Mouse (Mus musculus) kidney, embryonic 15.5 days (tissue): ENCODE measurements around the gene Ank2. TPM values are rescaled to one million over a fixed set of nuclear protein-coding genes. Genes with fewer than 3 reads are reported as not detected.
"Not testable (repeated sequence)": the region's sequence is repeated elsewhere in the genome, so short reads cannot be mapped to it uniquely, and the experiment has no call there.

ENCODE experiments used
- ATAC-seq: fragments of 200-750 bp; cut with Nextera tagmentation; replicated peaks from 2 replicates; pipeline ENCODE4 v1.8.0; 2017; ENCODE audit warnings: moderate TSS enrichment; ENCODE audit not compliant: low FRiP score
- H3K27ac ChIP-seq: fragments of 300-500 bp; sonication (generic); 2 replicates; pipeline ENCODE4 v1.5.1; 2015; ENCODE audit warnings: mild to moderate bottlenecking, inconsistent platforms
- H3K27me3 ChIP-seq: fragments of 300-500 bp; sonication (generic); 2 replicates; pipeline ENCODE4 v1.6.1; 2015; ENCODE audit warnings: inconsistent platforms
- H3K36me3 ChIP-seq: fragments of 300-500 bp; sonication (generic); 2 replicates; pipeline ENCODE4 v1.6.1; 2015; ENCODE audit warnings: inconsistent platforms
- H3K4me1 ChIP-seq: fragments of 300-500 bp; sonication (generic); 2 replicates; pipeline ENCODE4 v1.6.1; 2015; ENCODE audit warnings: inconsistent platforms
- H3K4me2 ChIP-seq: fragments of 300-500 bp; sonication (generic); 2 replicates; pipeline ENCODE4 v1.6.1; 2015; ENCODE audit warnings: moderate library complexity, mild to moderate bottlenecking, inconsistent platforms
- H3K4me3 ChIP-seq: fragments of 300-500 bp; sonication (generic); replicated peaks from 2 replicates; pipeline ENCODE4 v1.5.1; 2015; ENCODE audit warnings: mild to moderate bottlenecking, inconsistent platforms
- H3K9ac ChIP-seq: fragments of 300-500 bp; sonication (generic); 2 replicates; pipeline ENCODE4 v1.6.1; 2015; ENCODE audit warnings: mild to moderate bottlenecking, inconsistent platforms
- H3K9me3 ChIP-seq: fragments of 300-500 bp; sonication (generic); replicated peaks from 2 replicates; pipeline ENCODE4 v1.6.1; 2016; ENCODE audit warnings: inconsistent platforms
- WGBS: fragments of 180-500 bp; shearing (Covaris S2); methylation state at CpG from one replicate; pipeline ENCODE4 v1.1.7; 2015; ENCODE audit warnings: mixed read lengths; 5-methylcytosine and 5-hydroxymethylcytosine counted together
- polyA plus RNA-seq: library from polyadenylated mRNA; unstranded; fragments of >200 nt; fragmentation: Nextera tagmentation; extraction: Ambion mirVana; gene quantifications from 2 replicates; pipeline ENCODE4 v1.2.1, GENCODE M21; 2015

Gene Ank2
- polyA plus RNA-seq, 1 experiment from 2014 or later = 12.2 TPM

DNA sequence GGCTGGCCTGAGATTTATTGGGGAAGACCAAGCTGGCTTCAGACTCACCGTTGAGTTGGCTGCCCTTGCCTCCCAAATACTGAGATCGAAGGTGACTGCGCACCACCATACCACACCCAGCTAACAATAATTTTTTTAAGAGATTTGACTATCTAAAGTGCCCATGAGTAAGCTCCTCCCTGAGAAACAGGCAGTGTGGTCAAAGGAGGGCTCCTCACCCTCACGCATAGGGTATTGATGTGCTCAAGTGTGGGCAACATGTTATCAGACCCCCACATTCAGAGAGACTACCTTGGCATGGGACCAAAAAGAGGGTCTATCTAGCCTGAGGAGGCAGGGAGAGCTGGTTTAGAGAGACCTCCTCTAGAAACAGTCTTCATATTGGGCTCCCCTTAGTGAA lies 92.3 kb downstream of the Ank2 start:
- Histone ChIP-seq H3K4me2 (no peak overlapping the region), H3K9me3 (no peaks in the 10 kb centered on the region), H3K9ac (no peak overlapping the region), H3K4me1 (peaks cover 17% of the 10 kb centered on the region), H3K27ac (no peak overlapping the region), H3K27me3 (no peaks in the 10 kb centered on the region), H3K36me3 (no peaks in the 10 kb centered on the region), H3K4me3 (no peak overlapping the region)
- ATAC-seq = no peak
- WGBS = 91% methylated on average over 4 of the region's 4 CpGs

DNA sequence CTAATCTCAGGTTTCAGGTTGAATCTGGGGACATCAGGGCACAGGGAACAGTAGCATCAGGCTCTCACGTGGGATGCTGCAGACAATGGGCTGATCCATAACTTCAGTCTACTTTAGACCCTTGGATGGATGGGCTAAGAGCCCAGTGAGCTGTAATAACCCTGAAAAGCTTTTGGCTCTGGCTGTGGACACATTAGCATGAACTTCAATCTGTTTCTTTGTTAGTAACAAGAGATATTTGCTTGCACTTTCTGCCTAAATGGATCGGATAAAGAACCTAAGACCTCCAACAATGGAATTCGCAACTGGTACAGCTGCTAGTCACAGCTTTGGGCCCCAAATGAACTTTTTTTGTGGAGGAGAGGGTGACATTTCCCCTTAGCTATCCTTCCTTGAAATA lies 94.8 kb downstream of the Ank2 start:
- 58% methylated on average over 3 of the region's 3 CpGs for WGBS
- no peak for ATAC-seq
- no peak overlapping the region for H3K9ac ChIP-seq

DNA sequence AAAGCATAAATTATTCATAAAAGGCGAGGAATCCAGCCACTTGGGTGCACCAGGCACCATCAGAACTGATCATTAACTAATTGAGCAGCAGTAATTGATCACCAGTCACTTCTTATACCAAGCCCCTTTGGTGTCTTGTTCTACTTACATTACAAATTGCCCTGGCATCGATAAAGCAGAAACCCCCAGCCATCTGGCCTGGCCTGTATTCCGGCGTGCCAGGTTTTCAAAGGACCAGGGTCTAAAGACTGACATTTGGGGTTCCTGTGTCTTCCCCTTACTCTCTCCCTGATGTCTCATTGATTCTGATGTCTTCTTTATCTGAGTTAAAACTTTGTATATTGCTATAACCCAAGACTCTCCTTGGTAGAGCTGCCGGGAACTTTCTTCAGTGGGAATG lies 98.2 kb downstream of the Ank2 start:
- Histone ChIP-seq H3K4me1 (no peaks in the 10 kb centered on the region), H3K27me3 (no peaks in the 10 kb centered on the region), H3K4me2 (no peak overlapping the region), H3K9ac (no peak overlapping the region), H3K4me3 (no peak overlapping the region), H3K36me3 (no peaks in the 10 kb centered on the region), H3K9me3 (no peaks in the 10 kb centered on the region), H3K27ac (no peak overlapping the region)
- ATAC-seq = no peak
- 94% methylated on average over 5 of the region's 5 CpGs for WGBS

More for the DNA sequence above, 94.8 kb downstream of the Ank2 start:
- Histone ChIP-seq H3K4me3 (no peak overlapping the region), H3K36me3 (no peaks in the 10 kb centered on the region), H3K4me2 (no peak overlapping the region), H3K9me3 (no peaks in the 10 kb centered on the region), H3K27me3 (no peaks in the 10 kb centered on the region), H3K27ac (no peak overlapping the region), H3K4me1 (peaks cover 17% of the 10 kb centered on the region)

DNA sequence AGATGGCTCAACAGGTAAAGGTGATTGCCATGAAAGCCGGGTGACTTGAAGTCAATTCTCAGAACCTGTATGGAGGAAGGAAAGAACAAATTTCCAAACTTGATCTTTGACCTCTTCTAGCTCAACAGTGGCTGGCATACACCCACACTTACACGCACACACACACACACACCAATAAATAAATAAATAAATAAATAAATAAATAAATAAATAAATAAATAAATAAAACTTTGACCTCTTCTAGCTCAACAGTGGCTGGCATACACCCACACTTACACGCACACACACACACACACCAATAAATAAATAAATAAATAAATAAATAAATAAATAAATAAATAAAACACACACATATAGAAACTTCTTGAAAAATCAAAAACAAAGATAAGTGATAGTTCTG lies 98.7 kb downstream of the Ank2 start:
- 89% methylated on average over 3 of the region's 3 CpGs for WGBS
- not testable (repeated sequence) for H3K27ac ChIP-seq
- ATAC-seq = 0 out of 2 replicates have a peak, but pooled peaks have one; percentile 25

DNA sequence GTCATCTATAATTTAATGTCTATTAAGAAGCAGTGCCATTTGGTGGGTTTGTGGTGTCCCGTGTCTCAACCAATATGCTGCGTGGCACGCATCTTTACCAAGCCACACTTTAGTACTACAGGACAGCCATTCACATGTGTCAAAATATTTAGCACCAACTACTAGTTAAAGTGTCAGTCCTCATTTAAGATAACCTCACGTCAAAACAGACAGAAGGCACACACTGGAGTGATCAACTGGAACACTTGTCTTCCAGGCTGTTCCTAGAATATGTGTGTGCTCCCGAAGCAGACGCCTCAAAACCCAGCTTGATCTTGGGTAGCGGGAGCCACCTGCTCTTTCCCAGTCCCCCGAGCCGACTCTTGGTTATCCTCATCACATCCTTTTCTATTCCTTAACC lies 101.4 kb downstream of the Ank2 start:
- Histone ChIP-seq H3K27me3 (no peaks in the 10 kb centered on the region), H3K4me1 (no peaks in the 10 kb centered on the region), H3K4me3 (no peak overlapping the region), H3K9ac (no peak overlapping the region), H3K36me3 (no peaks in the 10 kb centered on the region), H3K9me3 (no peaks in the 10 kb centered on the region), H3K4me2 (no peak overlapping the region), H3K27ac (no peak overlapping the region)
- 93% methylated on average over 9 of the region's 9 CpGs for WGBS
- ATAC-seq = no peak

More for the DNA sequence above, 98.7 kb downstream of the Ank2 start:
- H3K36me3 ChIP-seq, H3K4me2 ChIP-seq, H3K9ac ChIP-seq, H3K4me3 ChIP-seq, H3K9me3 ChIP-seq, H3K27me3 ChIP-seq, H3K4me1 ChIP-seq: not testable (repeated sequence)

DNA sequence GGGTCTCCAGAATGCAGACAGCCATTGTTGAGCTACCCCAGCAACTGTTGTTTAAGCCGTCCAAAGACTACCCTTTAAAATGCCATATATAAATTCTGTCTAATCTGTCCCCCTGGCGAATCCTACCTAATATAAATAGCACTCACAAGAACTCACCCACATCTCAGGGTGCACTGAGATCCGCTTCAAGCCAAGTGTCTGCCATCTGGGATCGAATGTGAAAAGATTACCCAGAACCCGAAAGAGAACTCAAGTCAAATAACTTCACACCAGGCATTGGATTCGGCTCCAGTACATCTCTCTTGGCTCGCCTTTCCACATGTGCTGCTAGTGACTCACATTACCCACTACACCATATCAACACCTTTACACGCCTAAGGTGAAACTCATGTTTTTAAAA lies 103.9 kb downstream of the Ank2 start:
- Histone ChIP-seq H3K27me3 (no peaks in the 10 kb centered on the region), H3K27ac (no peak overlapping the region), H3K4me3 (no peak overlapping the region), H3K4me1 (no peaks in the 10 kb centered on the region), H3K9ac (no peak overlapping the region), H3K9me3 (no peaks in the 10 kb centered on the region), H3K36me3 (no peaks in the 10 kb centered on the region), H3K4me2 (no peak overlapping the region)
- 90% methylated on average over 8 of the region's 8 CpGs for WGBS
- ATAC-seq = no peak

DNA sequence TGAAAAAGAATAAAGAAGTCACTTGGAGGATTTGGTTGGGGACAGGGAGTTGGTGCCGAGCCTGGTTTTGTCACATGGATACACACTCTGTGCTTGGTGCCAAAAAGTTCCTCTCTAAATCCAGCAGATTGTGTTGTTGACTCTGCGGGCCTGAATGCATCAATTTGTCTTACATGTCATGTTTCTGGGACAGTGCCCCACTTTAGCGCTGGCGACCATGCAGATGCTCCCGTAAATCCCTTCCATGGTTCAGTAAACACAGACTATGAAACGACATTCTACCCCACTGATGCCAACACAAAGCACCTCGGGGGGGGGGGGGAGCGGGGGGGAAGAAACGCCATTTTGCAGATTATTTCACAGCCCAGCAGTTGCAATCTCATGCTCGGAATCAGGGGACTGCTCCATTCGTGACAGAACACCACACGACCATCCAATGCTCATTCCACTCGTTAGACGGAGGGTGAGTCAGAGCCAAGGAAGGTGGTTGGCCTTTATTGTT lies 112.1 kb downstream of the Ank2 start:
- H3K9me3 ChIP-seq = no peaks in the 10 kb centered on the region
- H3K4me1 ChIP-seq = no peaks in the 10 kb centered on the region
- H3K27me3 ChIP-seq = no peaks in the 10 kb centered on the region
- no peaks in the 10 kb centered on the region for H3K36me3 ChIP-seq
- H3K9ac ChIP-seq = no peak overlapping the region
- peak; percentile 22; the same call in 1 of the 2 replicates for ATAC-seq
- no peak overlapping the region for H3K4me2 ChIP-seq
- WGBS = 63% methylated on average over 14 of the region's 14 CpGs
- no peak overlapping the region for H3K4me3 ChIP-seq
- H3K27ac ChIP-seq = no peak overlapping the region

DNA sequence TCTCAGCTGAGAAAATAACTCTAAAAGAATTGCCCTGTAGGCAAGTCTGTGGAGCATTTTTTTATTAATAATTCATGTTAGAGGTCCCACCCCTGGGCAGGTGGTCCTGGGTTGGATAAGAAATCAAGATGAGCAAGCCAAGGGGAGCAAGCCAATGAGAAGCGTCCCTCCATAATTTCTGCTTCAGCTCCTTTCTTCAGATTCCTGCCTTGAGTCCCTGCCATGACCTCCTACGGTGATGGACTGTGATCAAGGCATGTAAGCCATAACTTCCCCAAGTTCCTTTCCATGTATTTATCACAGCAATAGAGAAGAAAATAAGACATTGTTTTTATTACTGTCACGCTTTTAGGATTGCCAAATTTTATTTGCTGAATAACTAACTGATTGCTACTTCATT lies 115.9 kb downstream of the Ank2 start:
- H3K27ac ChIP-seq = no peak overlapping the region
- 88% methylated on average over 3 of the region's 3 CpGs for WGBS
- no peaks in the 10 kb centered on the region for H3K9me3 ChIP-seq
- H3K27me3 ChIP-seq = no peaks in the 10 kb centered on the region
- ATAC-seq = no peak
- no peaks in the 10 kb centered on the region for H3K4me1 ChIP-seq
- H3K4me3 ChIP-seq = no peak overlapping the region
- no peak overlapping the region for H3K4me2 ChIP-seq
- no peak overlapping the region for H3K9ac ChIP-seq
- H3K36me3 ChIP-seq = no peaks in the 10 kb centered on the region

DNA sequence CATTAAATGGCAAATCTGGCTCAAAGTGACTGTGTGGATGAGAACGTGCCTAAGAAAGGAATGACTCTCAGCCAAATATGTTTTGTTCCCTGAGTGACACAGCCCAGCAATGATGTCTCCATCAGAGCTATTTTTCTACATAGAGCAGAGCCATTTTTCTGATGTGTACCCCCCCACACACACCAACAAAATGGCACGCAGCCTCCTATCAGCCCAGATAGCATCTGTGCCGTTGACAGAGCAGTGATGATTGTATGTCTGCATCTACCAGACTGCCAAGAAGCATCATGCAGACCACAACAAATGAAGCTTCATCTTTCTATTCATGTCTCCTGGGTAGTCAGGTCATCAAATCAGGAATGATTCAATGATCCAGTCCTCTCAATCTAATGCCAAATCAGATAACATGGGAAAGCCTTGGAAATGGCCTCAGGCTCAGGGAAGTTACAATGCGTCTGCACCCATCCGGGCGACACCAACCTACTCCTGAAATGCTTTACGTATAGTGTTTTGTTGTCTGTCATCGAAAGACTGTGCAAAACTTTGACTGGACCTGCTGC lies 122.2 kb downstream of the Ank2 start:
- no peaks in the 10 kb centered on the region for H3K27me3 ChIP-seq
- H3K36me3 ChIP-seq = no peaks in the 10 kb centered on the region
- H3K4me2 ChIP-seq = no peak overlapping the region
- H3K9ac ChIP-seq = no peak overlapping the region
- H3K4me1 ChIP-seq = no peaks in the 10 kb centered on the region
- no peaks in the 10 kb centered on the region for H3K9me3 ChIP-seq
- H3K27ac ChIP-seq = no peak overlapping the region
- no peak overlapping the region for H3K4me3 ChIP-seq
- no peak for ATAC-seq
- WGBS = 86% methylated on average over 8 of the region's 8 CpGs

DNA sequence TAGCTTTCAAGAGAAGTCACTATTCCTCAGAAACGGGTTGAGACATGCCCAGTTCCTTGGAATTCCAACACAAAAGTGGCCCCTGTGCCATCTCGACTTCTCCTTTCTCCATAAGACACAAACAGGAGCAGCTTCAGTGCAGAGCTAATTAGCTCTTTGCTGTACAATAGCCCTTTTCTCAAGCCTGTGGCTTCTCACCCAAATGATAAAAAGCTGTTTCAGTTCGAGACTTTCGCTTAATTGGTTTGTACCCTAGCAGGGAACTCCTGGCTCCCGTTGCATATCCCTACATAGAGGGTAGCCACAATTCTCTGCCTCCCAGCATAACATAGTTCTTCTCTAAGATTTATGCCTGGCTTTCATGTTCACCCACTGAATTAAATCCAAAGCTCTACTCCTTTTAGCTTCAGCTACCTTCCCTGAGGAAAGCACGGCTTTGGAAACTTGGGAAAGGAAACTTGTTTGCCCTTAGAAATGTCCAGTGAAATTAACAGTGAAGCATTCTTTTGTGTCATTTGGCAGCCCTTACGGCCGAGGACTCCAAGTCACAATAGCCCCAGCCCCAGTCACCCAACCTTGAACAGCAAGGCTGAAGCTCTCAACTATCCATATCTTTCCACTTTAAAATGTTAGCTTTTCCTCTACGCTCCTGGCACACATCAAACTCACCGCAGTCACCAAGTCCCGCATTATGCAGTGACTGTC lies 123.0 kb downstream of the Ank2 start:
- ATAC-seq = no peak
- H3K4me3 ChIP-seq = no peak overlapping the region
- H3K36me3 ChIP-seq = no peaks in the 10 kb centered on the region
- no peak overlapping the region for H3K27ac ChIP-seq
- no peaks in the 10 kb centered on the region for H3K27me3 ChIP-seq
- H3K4me1 ChIP-seq = no peaks in the 10 kb centered on the region
- WGBS = 53% methylated on average over 11 of the region's 11 CpGs
- H3K9me3 ChIP-seq = no peaks in the 10 kb centered on the region
- no peak overlapping the region for H3K9ac ChIP-seq
- no peak overlapping the region for H3K4me2 ChIP-seq

DNA sequence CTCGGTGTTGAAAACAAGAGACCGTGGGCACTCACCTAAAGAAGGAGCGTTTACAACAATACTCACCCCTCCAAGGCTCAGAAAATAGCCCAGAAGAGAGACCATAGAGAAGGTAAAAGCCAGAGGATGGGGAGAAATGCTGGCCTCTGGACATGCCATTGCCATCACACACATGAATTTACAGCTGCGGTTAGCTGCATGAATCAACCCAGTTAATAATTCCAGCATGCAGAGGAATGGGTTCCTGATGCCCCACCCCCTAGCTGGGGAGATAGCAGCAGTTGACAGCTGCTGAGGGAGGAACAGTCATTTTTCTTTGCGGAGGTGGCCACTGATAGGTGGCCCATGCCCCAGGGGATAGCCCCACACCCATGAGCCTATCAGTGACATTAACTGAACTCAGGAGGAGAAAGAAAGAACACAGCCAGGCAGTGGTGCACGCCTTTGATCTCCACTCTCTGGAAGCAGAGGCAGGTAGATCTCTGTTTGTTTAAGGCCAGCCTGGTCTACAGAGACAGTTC lies 124.9 kb downstream of the Ank2 start:
- Histone ChIP-seq H3K9me3 (no peaks in the 10 kb centered on the region), H3K27ac (no peak overlapping the region), H3K36me3 (no peaks in the 10 kb centered on the region), H3K4me1 (no peaks in the 10 kb centered on the region), H3K4me3 (no peak overlapping the region), H3K9ac (no peak overlapping the region), H3K4me2 (no peak overlapping the region), H3K27me3 (no peaks in the 10 kb centered on the region)
- WGBS = 84% methylated on average over 6 of the region's 6 CpGs
- ATAC-seq = no peak

DNA sequence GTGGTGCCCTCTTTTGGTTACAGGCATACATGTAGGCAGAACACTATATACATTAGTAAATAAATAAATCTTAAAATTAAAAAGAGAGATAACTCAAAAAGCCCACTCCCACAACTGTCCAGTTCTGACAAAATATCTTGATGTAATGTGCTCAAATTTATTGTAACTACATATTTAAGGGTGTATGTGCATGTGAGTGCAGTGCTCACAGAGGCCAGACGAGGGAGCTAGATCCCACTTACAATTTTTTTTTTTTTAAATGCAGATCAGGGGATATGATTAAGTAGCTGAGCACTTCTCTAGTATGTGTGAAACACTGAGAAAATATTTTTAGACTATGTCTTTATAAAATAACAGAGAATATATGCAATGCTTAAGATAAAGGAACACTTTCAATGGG lies 127.4 kb downstream of the Ank2 start:
- Histone ChIP-seq H3K4me3 (no peak overlapping the region), H3K36me3 (no peaks in the 10 kb centered on the region), H3K27ac (no peak overlapping the region), H3K27me3 (no peaks in the 10 kb centered on the region), H3K9ac (no peak overlapping the region), H3K4me2 (no peak overlapping the region), H3K9me3 (no peaks in the 10 kb centered on the region), H3K4me1 (no peaks in the 10 kb centered on the region)
- ATAC-seq = no peak
- 89% methylated on average over 1 of the region's 1 CpGs for WGBS
